Mouse (Mus musculus): ENCODE measurements at regions not wholly inside any gene's neighbourhood (a gene's known extent, or its start where the extent isn't known, plus 50 kb on each side); places are given as distances from the start of the nearest gene placed in this dataset.

DNA sequence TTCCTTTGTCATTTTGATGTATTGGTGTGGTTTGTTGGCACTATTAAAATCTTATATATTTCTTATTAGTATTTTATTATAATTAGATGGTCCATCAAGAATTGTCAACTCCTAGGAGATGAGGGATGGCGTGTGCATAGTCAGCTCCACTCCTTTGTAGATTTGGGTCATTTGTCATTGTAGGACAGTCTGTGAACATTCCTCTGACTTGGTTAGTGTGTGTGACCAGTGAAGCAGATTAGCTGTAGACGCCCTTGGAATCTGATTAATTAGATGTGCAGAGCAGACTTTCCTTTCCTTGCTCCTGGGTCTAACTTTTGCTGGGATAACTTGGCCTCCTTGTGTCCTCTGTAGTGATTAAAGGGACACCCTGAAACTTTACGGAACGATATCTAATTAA is 118.9 kb upstream of the Tmtc2 start:
- TF ChIP-seq POLR2A (IDR thresholded peaks at IDR 0.05; ENCODE audit: low read depth, low read length): no peak
- no peak for TF ChIP-seq CTCF (conservative IDR thresholded peaks at IDR 0.05 in 1 of 2, IDR thresholded peaks at IDR 0.05 in 1 of 2; ENCODE audit: low read depth in 2 of 2, low read length in 2 of 2)
- TF ChIP-seq ZNF384 (IDR thresholded peaks at IDR 0.05; ENCODE audit: low read depth, low read length): no peak
- TF ChIP-seq EP300 (IDR thresholded peaks at IDR 0.05; ENCODE audit: low read length): no peak
- no peak for TF ChIP-seq SMC3 (IDR thresholded peaks at IDR 0.05; ENCODE audit: low read depth, low read length)
